Mouse (Mus musculus): Measurements from ENCODE around the gene Pcca.

DNA sequence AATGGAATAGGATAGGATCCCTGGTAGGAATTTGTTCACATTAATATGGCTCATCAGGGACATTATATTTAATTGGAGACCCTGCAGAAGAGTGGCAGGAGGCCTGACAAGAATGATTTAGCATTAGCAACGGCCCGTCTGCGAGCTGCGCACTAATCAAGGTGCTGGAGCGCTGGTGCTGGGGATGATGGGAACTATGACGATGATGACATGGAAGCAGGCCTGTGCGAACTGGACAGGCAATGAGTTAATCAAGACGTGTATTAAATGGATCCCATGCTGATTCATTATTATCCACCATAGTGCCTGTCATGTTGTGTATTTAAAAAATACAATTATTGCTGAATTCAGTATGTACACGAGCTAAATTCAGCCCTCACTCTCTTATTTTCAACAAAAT, 36.7 kb downstream of the Pcca start:
- TF ChIP-seq EP300 (IDR thresholded peaks at IDR 0.05; ENCODE audit: insufficient read depth, low read depth, low read length) (no peak), POLR2A (IDR thresholded peaks at IDR 0.05; ENCODE audit: insufficient read depth, low read depth, low read length) (no peak), CTCF (IDR thresholded peaks at IDR 0.05) (no peak)
